Mouse (Mus musculus) cerebellum, adult 11-12 months (tissue): Measurements from ENCODE around the gene Abi3bp.

Source experiments
- DNase-seq: peaks from one replicate; pipeline ENCODE4 v3.0.0; 2022

Abi3bp gene

DNA sequence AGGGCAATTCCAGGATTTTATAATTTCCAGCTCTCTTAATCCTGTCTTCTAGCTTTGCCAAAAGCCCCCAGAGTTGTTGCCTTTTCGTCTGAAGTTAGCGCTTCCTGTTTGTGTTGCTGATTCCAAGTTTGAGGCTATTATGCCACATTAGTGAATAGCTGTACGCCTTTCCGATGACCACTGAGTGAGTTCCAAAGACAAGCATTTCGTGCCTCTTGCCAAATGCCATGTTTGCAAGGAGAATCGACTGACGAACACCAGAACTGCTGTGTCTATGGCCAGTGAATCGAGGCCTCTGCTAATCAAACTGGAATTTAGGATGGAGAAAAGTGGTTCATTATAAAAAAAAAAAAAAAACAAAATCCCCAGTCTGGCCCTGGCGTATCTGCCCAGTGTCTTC, 40.3 kb downstream of the Abi3bp start:
- DNase-seq: no peak

DNA sequence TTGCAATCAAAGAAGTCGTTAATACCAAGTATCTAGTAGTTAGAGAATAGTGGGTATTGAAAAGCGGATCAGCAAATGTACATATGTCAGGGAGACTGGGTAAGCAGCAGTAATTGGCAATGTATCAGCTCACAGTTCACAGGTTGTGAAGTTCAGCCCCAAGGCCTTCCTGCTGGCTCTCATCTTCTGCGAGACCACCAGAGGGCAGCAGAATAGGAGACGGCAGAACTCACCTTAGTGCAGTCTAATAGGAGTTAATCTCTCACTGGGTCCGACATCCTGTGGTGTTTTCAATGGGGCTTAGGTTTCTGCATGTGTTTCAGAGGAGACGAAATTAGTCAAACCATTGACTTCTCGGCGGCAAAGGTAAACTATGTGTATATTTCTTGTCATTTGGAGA, 46.7 kb downstream of the Abi3bp start:
- DNase-seq: no peak

GRCm38 (mm10) chr16:56526482-56526881, 48.8 kb downstream of the Abi3bp start:
- no peak for DNase-seq

- DNase-seq: no peak
Observed at GRCm38 (mm10) chr16:56528079-56528688, 50.5 kb downstream of the Abi3bp start.

DNA sequence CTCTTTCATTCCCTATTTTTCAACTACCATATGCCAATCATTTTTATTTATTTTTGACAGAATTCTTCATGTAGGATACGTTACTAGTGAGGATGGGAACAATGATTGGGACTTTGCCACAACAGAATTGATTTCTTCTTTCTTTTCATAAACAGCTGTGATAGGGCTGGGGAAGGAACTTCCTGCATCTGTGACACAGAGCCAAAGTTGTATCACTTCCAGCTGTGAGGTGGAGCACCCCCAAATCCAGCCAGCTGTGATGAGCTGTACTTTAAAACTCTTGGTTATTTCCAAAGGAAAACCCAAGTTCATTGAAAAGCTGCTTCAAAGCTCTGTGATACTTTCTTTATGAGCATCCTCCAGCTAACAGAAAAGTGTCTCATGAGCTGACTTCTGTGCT, 101.9 kb downstream of the Abi3bp start:
- DNase-seq: no peak

DNA sequence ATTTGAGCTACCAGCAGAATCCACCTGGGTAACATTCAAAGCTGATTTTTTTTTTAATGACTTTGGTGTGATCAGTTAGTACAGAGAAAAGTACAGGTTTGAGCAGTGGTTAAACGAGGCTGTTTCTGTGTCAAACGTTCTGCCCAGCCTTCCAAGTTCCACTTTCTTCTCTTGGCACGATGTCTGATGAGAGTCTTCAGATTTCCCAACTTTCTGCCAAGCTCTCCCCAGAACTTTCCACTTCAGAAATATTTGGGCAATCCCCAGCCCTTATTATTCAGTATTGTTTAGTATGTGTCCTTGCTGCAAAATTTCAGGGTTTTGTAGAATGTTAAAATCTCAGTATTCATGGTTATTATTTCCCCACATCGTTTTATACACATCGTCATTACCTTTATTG, 115.9 kb downstream of the Abi3bp start:
- DNase-seq: no peak

DNA sequence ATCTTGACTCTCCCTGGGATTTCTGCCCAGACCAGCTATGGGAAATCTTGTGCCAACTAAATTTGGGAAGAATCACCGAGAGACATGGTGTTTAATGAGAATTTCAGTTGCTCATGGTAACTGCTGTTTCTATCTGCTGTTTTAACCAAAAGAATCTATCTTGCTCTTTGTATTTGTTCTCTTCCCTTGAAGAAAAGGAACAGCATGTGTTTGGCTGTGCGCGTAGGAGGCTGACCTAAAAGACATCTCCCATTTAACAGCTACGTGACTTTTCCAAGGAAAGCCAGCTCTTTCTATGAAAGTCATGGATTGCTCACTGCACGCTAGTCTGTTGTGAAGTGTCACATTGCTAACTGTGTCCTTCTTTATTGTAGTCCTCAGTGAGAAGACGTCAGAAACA, 117.2 kb downstream of the Abi3bp start:
- no peak for DNase-seq

- DNase-seq: no peak
Observed at GRCm38 (mm10) chr16:56598427-56598826, 120.7 kb downstream of the Abi3bp start.

- DNase-seq: no peak
Observed at GRCm38 (mm10) chr16:56602394-56602793, 124.7 kb downstream of the Abi3bp start.

GRCm38 (mm10) chr16:56610572-56610971, 132.9 kb downstream of the Abi3bp start:
- DNase-seq: no peak

GRCm38 (mm10) chr16:56611096-56611867, 133.6 kb downstream of the Abi3bp start:
- DNase-seq: no peak

- DNase-seq: no peak
Observed at GRCm38 (mm10) chr16:56638544-56638943, 160.9 kb downstream of the Abi3bp start.

DNA sequence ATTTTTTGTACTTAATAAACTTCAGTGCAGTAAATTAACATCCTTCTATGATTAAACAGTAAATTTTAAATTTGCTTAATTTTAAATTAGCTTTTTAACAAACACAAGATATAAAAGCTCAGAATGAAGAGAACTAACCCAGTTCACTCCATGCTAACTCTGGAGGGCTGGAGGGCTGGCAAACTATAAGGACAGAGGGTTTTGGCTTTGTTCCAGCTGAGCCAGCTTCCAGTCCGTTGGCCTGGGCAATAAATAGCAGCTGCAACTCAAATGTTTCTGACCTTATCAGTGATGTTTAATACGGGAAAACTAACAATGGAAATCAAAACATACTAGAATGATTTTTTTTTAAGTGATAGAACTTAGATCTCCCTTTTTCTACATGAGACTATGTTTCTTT, 167.6 kb downstream of the Abi3bp start:
- no peak for DNase-seq

DNA sequence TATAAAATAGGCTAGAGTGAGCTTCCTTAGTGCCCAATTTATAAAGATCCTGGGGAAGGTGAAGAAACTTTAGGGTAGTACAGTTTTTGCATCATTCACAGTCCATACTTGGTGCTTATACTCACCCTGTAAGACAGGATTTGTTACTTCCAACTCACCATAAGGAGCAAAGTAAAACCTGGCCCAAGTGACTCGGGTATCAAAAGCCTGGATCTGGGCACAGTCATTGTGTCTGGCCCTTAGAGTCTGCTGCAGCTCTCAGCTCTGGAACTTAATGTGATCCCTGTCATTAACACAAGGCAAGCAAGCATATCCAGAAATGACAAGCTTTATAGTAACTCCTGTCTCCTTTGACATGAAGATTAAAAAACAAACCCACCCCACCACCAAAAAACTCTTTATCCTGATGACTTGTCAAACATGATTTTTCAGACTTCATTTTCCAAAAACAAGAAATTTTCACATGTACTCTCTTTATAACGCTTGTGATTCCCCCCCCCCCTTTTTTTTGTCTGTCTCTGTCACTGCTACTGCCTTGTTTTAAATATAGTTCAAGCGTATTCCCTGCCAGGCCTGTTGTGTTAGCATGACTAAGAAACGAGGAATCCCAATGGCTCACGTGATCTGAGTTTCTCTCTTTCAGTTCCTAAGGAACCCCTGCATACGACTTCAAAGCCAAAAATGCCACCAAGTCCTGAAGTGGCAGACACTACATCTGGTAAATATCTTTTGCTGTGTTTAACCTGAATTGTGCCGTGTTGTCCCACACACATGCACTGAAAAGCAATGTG, 168.9 kb downstream of the Abi3bp start:
- DNase-seq: no peak

GRCm38 (mm10) chr16:56655193-56655910, 177.7 kb downstream of the Abi3bp start:
- DNase-seq: no peak

DNA sequence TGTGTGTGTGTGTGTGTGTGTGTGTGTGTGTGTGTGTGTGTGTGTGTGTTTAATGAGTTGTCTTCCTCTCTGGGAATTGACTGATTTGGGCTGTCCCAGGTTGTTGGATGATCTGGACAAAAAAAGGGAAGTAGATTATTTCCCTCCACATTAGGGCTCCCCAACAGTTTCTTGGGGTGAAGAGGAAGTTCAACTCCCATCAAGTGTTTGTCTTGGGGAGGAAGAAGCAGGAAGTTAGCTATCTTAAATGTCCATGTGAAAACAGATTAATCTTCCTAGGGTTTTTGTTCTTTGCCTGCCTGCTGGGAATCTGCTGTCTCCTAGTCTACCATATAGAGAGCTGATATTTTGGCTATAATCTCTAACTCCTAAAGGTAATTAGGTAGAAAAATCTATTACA, 181.2 kb downstream of the Abi3bp start:
- DNase-seq: no peak

DNA sequence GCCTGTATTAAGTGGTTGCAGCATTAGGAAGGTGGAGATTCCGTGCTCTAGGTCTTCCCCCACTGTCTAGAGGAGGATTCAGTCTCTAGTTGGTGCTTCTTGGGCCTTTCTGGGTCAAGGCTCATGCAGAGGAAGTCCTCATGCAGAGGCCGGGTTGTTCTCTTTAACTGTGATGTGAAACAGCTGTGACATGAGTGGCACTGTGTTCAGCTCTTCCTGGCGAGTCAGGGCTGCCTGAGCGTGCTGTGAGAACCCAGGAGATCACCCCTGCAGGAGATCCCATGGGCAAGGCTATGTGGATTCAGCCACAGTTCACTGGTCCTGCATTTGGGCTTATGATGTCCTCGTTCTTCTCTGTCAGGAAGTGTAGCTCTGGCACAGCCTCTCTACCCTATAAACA, 191.8 kb downstream of the Abi3bp start:
- no peak for DNase-seq

GRCm38 (mm10) chr16:56670941-56671340, 193.3 kb downstream of the Abi3bp start:
- DNase-seq: no peak

GRCm38 (mm10) chr16:56673420-56673819, 195.7 kb downstream of the Abi3bp start:
- DNase-seq: no peak

- DNase-seq: no peak
Observed at GRCm38 (mm10) chr16:56677146-56677545, 199.5 kb downstream of the Abi3bp start.

DNA sequence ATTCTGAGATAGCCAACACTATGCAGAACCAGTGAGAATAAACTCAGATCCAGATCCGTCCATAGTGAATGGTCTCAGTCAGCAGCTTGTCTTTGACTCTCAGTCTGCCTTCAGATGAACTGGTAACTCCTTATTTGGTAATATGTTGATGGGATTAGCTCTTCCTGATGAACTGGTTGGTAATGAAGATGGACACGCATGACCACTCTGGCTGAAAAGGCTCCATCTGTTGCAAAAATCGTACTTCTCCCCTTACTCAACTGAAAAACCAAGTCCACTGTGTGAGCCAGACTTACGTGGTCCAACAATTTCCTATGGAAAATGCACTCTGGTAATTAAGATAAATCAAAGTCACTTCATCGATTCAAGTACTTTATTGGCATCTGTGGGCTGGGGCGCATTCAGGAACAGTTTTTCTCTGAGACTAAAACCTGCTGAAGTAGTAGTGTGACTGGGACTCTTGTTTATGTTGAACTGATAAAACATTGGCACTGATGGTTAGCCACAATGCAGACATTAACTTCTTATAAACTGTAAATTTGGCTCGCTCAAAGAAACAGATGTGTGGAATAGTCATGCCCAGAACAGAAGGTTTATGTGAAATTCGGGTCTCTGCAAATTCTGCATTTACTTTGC, 203.4 kb downstream of the Abi3bp start:
- DNase-seq: no peak

DNA sequence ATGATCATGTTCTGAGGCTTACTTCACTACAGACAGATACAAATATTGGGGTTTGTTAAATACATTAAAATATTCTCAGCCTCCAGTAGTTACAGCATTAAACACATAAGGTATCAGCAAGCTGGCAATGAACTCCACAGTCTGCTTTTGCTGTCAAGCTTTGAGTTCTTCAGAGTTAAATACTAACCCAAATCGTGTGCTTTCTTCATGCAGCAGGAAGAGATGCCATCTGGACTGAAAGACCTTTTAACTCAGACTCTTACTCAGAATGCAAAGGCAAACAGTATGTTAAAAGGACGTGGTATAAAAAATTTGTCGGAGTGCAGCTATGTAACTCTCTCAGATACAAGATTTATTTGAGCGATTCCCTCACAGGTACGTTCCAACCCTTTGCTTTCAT, 209.1 kb downstream of the Abi3bp start:
- no peak for DNase-seq

DNA sequence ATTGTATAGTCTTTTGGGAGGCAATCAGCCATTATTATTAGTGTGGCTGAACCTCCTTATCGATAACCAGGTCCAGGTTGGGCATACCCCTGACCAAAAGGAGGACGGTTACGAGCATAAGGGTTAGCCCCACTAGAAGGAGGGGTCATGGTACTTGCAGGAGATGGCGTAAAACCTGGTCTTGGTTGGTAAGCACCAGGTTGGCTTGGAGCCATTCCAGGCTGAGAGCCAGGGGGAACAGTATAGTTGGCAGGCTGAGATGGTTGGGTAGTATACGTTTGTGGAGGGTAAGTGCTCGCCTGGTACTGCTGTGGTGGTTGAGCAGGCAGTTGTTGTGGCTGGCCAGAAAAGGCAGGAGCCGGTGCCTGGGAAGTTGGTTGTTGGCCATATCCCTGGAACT, 213.0 kb downstream of the Abi3bp start:
- peak; percentile 9 for DNase-seq
